Mouse (Mus musculus): ENCODE results near the gene Cnot4.
A peak's percentile ranks its signal among the peaks of the same experiment; 100 is the strongest.

Cnot4 gene

DNA sequence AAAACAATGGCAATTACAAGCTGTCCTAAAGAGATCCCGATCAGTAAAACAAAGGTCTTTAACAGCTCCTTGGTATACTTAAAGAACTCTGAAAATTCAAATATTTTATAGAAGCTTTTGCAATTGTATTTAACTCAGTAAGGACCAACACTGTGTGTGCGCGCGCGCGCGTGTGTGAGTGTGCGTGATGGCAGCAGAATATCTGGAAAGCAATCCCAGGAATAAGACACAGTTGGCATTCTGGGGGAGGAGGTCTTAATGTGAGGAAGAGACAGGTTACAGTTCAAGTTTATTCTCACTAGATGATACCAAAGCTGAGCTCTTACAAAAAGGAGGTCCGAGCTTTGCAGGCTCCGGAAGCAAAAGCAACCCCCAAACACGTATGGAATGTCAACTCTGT, 100.2 kb downstream of the Cnot4 start:
- DNase-seq (ENCODE audit: low read depth, low spot score), result no peak

DNA sequence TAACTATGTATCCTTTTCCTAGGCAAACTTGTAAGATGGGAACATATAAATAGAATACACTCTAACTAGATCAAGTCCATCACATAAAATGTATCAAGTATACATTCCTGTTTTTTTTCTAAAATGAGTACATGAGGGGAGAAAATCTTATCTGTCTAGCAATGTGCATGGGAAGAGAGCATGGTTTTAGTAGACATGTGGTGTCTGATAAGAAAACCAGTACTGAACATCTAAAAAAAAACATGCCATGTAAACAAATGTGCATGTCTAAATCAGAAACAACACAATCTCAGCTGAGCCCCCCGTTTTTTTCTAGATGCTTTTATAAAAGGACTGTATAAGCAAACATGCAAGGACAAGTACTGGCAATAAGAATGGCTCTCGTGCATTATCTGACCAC, 100.8 kb downstream of the Cnot4 start:
- no peak for DNase-seq (ENCODE audit: low read depth, low spot score)

DNA sequence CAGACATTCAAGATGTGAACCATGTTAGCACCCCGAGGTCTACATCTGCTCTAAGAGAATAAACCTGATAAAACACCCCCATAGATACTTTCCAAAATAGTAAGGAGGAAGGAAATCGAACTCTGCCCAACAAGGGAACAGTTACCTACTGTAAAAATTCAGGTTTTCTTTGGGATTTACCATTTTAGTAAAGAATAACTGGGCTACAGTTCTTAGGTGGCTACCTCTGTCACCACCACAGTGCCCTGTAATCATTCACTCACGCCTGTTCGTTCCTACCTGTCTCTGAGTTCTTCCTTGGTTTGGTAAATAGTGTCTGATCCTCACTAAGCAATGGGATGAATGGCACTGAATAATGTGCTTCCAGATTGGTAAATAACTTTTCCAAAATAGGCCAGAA, 102.7 kb downstream of the Cnot4 start:
- no peak for DNase-seq (ENCODE audit: low read depth, low spot score)

DNA sequence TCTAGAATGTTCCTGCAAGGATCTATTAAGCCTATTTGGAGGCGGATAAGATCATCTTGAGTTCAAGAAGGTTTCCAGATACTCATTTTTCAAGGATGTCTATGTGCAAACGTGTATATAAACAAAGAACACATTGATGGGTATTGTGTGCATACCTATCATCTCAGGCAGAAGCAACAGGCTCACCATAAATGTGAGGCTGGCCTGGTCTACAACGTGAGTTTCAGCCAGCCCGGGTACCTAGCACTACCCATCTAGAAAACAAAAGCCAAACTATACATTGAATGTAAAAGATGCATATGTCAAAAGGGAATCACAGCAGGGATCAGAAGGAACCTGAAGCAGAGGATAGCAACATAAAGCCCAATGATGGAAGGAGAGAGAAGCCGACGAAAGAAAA, 103.3 kb downstream of the Cnot4 start:
- DNase-seq (ENCODE audit: low read depth, low spot score), result no peak

DNA sequence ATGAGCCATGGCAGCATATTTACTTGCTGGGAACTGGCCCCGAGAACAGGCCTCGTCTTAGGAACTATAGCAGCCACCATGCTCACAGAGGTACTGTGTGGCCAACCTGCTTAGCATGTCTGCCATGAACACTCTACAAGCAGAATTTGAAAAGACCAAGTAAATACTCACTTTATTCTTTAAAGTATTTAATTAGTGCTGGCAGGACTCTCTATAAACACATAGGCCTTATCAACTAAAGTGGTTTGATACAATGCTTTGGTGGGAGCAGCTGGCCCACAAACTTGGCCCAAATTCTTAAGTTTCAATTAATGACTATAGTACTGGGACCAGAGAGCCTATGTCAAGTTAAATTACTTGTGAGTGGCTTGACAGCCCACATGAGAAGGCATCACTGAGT, 105.5 kb downstream of the Cnot4 start:
- no peak for DNase-seq (ENCODE audit: low read depth, low spot score)

DNA sequence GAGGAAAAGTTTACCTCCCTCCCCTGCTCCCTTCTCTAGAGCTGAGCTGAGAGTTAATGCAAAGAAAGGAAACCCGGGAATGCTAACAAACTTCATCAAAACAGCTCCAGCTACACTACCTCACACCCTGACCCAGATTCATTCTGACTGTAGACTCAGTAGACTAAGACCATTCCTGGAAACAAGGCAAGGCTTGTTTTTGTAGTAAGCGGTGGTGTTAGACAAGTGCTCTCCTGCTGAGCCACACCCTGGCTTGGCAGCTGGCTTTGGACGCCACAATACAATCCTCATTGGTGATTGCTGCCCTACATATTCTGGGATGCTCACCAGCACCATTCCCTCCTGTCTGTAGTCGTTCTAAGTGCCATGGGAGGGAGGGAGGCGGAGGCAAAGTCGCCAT, 106.3 kb downstream of the Cnot4 start:
- no peak for DNase-seq (ENCODE audit: low read depth, low spot score)

DNA sequence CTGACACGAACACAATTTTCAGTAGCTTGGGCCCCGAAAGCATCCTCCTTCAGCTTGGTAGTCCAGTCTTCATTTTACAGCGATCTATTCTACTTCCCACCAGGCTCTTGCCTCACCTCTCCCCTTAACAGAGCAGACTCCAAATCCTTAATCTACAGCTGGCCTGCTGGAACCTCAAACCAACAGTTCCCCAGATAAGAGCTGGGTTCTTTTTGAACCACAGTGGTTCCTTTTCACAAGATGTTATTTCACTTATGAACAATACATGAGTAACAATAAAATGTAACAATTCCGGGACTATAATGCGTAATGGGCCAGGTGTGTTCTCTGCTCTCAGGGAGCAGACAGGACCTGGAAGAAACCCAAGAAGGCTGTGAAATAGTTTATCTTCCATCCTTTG, 116.9 kb downstream of the Cnot4 start:
- DNase-seq (ENCODE audit: low read depth, low spot score), result no peak

DNA sequence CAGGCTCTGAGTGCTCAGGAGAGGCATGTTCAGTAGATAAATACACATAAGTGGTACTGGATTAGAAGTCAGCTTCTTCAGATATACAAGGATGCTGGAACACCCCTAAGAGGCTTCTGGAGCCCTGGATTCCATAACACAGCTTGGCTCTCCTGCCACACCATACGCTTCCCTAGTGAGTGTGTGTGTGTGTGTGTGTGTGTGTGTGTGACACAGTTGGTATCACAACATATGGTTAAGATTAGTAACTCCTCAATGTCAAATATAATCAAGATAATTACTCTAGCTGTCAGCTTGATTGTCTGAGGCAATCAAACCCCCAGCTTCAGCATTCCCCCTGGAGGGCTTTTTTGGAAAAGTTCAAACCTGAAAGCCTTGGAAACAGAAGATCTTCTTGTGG, 121.6 kb downstream of the Cnot4 start:
- no peak for DNase-seq (ENCODE audit: low read depth, low spot score)

DNA sequence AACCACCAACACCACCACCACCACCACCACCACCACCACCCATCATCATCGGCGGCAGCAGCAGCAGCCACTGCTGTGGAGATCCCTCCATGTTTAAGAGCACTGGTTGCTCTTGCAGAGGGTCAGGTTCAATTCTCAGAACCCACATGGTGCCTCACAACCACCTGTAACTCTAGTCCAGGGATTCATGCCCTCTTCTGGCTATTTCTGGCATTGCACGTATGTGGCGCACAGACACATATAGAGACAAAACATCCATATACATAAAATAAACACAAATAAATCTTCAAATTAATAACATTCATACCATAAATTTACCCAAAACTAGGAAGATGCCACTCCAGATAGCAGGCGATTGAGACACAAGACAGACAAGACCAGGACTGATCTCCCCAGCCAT, 122.8 kb downstream of the Cnot4 start:
- DNase-seq (ENCODE audit: low read depth, low spot score), result no peak

DNA sequence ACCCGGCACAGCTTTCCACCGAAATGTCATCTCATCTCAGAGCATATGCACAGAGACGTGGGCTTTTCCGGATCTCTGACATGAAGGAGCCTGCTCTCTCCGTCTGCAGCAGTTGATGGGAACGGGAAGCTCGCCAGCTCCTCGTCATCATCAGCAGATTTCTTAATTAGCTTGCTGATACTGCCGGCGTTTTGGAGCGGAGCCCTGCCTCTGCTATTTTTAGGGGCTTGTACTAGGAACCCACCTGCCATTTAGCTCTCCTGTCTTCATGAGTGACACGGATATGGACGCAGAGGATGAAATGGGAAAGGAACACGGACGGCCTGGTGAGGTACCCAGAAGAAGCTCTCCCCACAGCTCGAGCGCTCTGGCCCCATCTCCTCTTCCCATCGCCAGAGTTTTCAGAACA, 131.3 kb downstream of the Cnot4 start:
- no peak for DNase-seq (ENCODE audit: low read depth, low spot score)

DNA sequence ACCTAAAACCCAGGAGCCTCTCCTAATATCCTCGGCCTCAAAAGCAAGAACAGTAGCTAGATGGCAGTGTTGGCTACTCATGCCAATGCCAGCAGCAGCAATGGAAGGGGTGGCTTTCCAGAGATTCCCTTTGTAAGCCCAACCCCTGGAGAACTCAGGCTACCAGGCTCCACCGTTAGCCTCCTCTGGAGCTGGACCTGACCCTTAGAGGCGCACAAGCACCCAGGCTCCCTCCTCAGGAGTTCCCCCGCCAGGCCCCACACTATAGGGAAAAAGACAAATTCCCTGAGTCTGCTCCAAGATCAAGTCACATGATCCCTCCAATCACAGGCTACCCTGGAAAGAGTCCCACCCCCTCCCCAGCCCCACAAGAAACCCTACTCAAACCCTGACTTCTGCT, 134.4 kb downstream of the Cnot4 start:
- DNase-seq (ENCODE audit: low read depth, low spot score), result peak; percentile 20

DNA sequence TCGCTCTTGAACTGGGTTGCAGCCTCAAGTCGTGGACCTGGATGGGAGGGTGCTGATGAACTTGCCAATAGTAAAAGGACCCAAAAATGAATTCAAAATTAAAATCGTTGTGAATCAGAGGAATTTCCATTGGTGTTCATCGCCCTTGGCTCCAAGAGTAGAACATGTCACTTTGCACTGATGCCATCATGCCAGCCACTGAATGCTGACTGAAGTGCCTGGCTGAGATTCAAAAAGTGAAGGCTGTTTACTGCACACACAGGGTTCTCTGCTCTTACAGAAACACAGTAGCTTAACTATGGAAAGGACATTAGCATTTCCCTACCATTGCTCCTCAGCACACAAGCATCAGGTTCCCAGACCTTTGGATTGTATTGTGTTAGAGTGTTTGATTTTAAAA, 137.0 kb downstream of the Cnot4 start:
- DNase-seq (ENCODE audit: low read depth, low spot score), result no peak

DNA sequence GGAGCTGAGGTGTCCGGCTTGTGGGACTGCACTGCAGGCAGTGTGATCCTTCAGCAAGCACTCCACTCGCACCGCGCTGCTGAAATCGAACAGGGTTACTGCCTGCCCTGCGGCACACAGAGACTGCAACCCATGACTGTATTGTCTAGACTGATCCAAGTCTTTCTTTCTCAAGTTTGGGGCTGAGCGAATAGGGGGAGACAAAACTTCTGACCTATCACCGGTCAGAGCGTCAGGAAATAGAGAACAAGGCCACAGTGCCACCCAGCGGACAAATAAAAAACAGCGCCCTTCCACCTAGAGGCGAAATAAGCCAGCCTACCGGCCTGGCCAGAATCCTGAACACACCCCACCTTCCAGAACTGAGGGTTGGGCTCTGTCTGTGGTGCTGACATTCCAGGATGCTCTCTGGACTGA, 138.3 kb downstream of the Cnot4 start:
- DNase-seq (ENCODE audit: low read depth, low spot score), result peak; percentile 92

DNA sequence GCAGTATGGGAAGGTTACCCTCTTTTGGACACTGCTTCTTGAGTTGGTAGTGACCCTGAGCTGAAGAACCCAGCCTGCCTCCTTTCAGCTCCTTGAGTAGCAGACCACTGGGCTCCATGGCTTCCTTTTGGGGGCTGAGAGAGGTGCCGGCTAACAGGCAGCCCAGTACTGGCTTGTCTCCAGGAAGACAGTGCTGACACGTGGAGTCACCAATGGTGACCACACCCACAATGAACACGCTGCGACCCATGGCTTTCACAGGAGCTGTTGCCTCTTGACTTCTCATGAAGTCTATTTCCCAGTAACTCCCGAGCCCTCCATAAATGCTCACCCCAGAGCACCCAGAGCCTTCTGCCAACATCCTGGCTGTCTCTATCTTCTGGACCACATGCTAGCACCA, 138.8 kb downstream of the Cnot4 start:
- no peak for DNase-seq (ENCODE audit: low read depth, low spot score)

DNA sequence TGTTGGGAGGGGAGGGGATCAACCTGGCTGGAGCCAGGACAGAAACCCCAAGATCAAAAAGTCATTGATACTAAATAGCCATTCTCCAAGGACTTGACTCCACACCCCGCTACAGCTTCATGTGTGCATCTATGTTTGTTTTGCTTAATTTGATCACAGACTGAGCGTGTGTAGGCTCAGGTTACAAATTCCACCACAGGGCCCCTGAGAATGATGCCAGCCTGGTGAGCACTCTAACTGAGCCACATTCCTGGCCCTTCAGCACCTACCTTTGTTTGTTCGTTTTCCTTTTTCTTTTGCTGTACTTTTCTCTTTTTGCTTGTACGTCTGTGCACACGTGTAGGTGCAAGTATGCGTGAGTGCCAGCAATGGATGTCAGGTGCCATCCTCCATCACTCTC, 144.3 kb downstream of the Cnot4 start:
- no peak for DNase-seq (ENCODE audit: low read depth, low spot score)

DNA sequence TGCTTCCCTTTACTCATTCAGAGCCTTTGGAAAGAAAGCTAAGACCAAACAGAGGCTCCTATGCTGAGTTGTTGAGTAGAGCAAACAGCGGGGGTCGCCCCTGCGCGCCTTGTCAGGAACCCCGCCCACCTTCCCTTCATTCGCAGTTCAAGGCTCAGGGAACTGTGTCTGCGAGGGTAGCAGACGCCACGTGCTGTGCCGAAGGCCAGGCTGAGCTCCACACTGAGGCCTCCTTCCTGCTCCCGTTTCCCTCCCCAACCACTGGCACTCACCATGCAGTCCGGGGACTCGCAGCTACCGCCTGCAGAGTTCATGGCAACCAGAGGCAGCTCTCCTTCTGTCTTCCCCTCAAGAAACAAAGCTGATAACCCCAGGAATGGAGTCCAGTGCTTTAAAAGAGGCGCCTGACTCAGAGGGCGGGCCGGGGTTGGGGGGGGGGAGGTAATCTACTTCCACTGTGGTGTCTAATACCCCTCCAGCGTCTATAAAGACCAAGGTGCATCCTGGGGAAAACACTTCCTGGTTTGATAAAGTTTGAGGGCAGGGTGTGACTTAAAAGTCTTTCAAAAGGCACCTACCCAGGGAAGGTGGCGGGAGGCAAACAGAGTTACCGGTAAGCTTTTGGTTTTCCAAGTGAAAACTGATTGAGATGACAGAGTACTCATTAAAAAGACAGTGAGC, 145.3 kb downstream of the Cnot4 start, which contains the start of gene Slc23a4:
Slc23a4 (minus strand) TSS at position 324 of the 681 bp plus-strand sequence.
- peak; percentile 31 for DNase-seq (ENCODE audit: low read depth, low spot score)

DNA sequence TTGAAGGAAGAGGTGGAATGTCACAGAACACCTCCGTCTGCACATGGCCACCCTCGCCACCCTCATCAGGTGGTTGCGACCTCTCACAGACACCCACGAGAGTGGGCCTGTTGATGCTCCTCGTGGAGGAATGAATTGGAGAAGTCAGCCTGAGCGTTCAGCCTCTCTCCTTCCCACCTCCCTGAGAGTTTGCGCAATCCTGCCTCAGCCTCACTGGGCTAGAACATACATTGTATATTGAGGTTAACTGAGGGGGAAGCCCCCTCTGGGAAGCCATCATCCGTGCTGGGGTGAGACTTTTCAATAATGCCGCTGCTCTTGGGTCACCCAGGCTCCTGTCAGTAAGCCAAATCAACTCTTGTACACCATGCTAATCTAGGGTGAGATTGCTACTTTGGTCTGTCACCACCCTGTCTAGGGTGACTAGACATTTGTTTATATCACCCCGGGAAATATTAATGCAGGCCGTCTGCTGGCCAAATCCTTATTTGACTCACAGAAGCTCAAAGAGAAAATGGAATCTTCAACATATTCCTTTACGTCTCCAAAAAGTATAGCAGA, 146.4 kb downstream of the Cnot4 start:
- DNase-seq (ENCODE audit: low read depth, low spot score), result no peak

DNA sequence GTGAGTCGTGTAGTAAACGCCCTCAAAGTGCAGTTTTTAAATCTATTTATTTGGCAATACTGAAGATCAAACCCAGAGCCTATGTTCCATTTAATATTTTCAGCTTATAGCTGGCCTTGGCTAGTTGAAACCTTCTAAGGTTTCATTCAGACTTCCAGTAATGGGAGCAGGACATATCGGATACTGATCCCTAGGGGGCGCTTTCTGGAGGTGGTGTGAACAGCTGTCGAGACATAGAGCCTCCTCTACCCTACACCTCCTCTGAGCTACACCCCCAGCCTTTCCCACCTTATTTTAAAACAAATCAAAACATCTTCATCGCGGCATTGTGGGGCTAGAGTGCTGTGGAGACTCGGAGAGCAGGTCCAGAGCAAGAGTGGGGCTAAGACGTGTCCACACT, 152.9 kb downstream of the Cnot4 start:
- no peak for DNase-seq (ENCODE audit: low read depth, low spot score)

DNA sequence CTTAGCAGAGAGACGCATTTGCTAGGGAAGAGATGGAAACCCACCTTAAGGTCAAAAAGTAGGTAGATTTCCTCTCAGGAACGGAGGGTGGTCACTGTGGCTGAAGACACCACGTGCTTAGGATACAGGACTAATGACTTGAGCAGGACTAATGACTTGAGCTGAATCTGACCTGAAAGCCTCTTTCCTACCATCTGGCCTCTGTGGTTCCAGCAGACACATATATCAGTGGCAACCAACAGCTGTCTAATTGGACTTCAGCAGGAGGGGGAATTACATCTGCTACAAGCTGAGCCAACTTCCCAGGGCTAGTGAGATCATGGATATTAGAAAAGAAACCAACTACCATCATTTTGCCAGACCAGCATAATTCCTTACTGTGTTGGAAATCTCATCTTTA, 154.2 kb downstream of the Cnot4 start:
- no peak for DNase-seq (ENCODE audit: low read depth, low spot score)
